Mouse (Mus musculus) ES-E14 (cell line): ENCODE results near the gene Nr2c1. TPM values are rescaled to one million over a fixed set of nuclear protein-coding genes. Genes with fewer than 3 reads are reported as not detected.

Source experiments
- DNase-seq: peaks from one replicate; pipeline ENCODE4 v3.0.0-alpha.2; 2013; ENCODE audit warnings: low read depth, low spot score
- H3K27ac ChIP-seq: 2 replicates; pipeline ENCODE4 v1.5.1; 2012; ENCODE audit warnings: low read depth, mild to moderate bottlenecking, low read length, moderate library complexity, mixed read lengths; ENCODE audit not compliant: poor library complexity, insufficient read depth, severe bottlenecking
- H3K36me3 ChIP-seq: 2 replicates; pipeline ENCODE4 v1.6.1; 2012; ENCODE audit warnings: mild to moderate bottlenecking, low read length, moderate library complexity, mixed read lengths; ENCODE audit not compliant: control insufficient read depth, poor library complexity, insufficient read depth, severe bottlenecking
- H3K4me1 ChIP-seq, 2 experiments: fragments of 150-350 bp in 1 of 2; sonication (generic) in 1 of 2; 2 replicates each; pipeline ENCODE4 v1.6.1; 2012; ENCODE audit warnings: low read length in 2 of 2, mild to moderate bottlenecking in 1 of 2, mixed read lengths in 1 of 2; ENCODE audit not compliant: control insufficient read depth in 2 of 2, insufficient read depth in 2 of 2, poor library complexity in 1 of 2
- H3K4me3 ChIP-seq, 2 experiments: fragments of 150-350 bp in 1 of 2; sonication (generic) in 1 of 2; 2 replicates each; pipeline ENCODE4 v1.5.1; 2012; ENCODE audit warnings: low read length in 2 of 2, low read depth in 1 of 2, mild to moderate bottlenecking in 1 of 2, mixed read lengths in 1 of 2; ENCODE audit not compliant: insufficient read depth in 1 of 2, poor library complexity in 1 of 2, severe bottlenecking in 1 of 2
- H3K9ac ChIP-seq: 2 replicates; pipeline ENCODE4 v1.6.1; 2012; ENCODE audit warnings: low read depth, mild to moderate bottlenecking, low read length, mixed read lengths; ENCODE audit not compliant: poor library complexity, insufficient read depth, severe bottlenecking
- H3K9me3 ChIP-seq: fragments of 150-350 bp; sonication (generic); 2 replicates; pipeline ENCODE4 v1.6.1; 2012; ENCODE audit warnings: low read depth, mild to moderate bottlenecking, low read length; ENCODE audit not compliant: control insufficient read depth, insufficient read depth
- CHD2 ChIP-seq: IDR thresholded peaks from 2 replicates; pipeline ENCODE4 v1.6.1; 2014; ENCODE audit warnings: mild to moderate bottlenecking, low read depth, low read length, inconsistent platforms
- HCFC1 ChIP-seq: IDR thresholded peaks from 2 replicates; pipeline ENCODE4 v1.6.1; 2012; ENCODE audit warnings: low read length, inconsistent platforms, borderline replicate concordance; ENCODE audit not compliant: insufficient read depth
- MAFK ChIP-seq: IDR thresholded peaks from 2 replicates; pipeline ENCODE4 v1.6.1; 2014; ENCODE audit warnings: mild to moderate bottlenecking, low read depth, low read length, inconsistent platforms; ENCODE audit not compliant: insufficient read depth
- ZC3H11A ChIP-seq: IDR thresholded peaks from 2 replicates; pipeline ENCODE4 v1.6.1; 2012; ENCODE audit warnings: low read depth, mild to moderate bottlenecking, inconsistent platforms, low read length, borderline replicate concordance
- ZNF384 ChIP-seq: IDR thresholded peaks from 2 replicates; pipeline ENCODE4 v1.6.1; 2012; ENCODE audit warnings: low read depth, low read length, inconsistent platforms
- in situ Hi-C, 2 experiments: fragments of 600-800 bp; cut with MboI; formaldehyde crosslinking; loops; one replicate each; pipeline ENCODE4 v1.15.1; 2025; ENCODE audit warnings: low sequenced_read_pairs in 2 of 2, inconsistent platforms in 1 of 2; ENCODE audit not compliant: unreplicated experiment in 2 of 2
- total RNA-seq: library from RNA; depleted of rRNA; stranded (reverse); fragments of 300-350 nt; gene quantifications from 2 replicates; pipeline ENCODE4 v1.2.3, GENCODE M21; 2012

Gene Nr2c1
- total RNA-seq, 1 experiment: 6.5 TPM

DNA sequence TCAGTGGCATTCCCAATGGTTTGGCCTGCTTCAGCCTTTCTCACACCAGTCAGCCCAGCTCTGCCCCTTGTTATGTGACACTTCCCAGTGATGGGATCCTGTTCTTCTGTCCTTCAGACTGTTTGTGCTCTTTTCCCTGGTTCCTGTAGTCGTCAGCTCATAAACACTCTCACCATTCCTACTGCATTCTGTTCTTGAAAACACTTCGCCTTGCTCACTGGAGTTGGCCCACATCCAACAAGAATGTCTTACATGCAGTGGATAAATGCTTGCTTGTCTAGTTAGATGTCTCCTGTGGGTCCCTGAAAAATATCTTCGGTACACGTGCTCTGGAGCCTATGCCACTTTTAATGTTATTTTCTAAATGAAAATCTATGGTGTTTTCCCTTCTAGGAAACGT, 3.2 kb upstream of the Nr2c1 start:
- Histone ChIP-seq H3K9ac (no peak overlapping the region), H3K36me3 (no peaks in the 10 kb centered on the region; the same call in 1 of the 2 replicates), H3K4me1 (no peaks in the 10 kb centered on the region), H3K27ac (no peak overlapping the region), H3K4me3 (no peak overlapping the region), H3K9me3 (no peaks in the 10 kb centered on the region)
- no peak for DNase-seq
- in situ Hi-C loops: no loop called here
- TF ChIP-seq ZC3H11A (no peak), MAFK (no peak), CHD2 (no peak), ZNF384 (no peak), HCFC1 (no peak)

GRCm38 (mm10) chr10:94147391-94147755, 450 bp upstream of the Nr2c1 start:
- no peak overlapping the region; the same call in 1 of the 2 replicates for H3K27ac ChIP-seq
- DNase-seq: no peak
- in situ Hi-C loops: no loop called here

GRCm38 (mm10) chr10:94151488-94151887, 3.7 kb downstream of the Nr2c1 start:
- in situ Hi-C loops: no loop called here
- 0 out of 2 replicates have a peak overlapping the region, but pooled peaks have one; percentile 14 for H3K9ac ChIP-seq
- H3K27ac ChIP-seq: peak overlapping the region; percentile 8; the same call in 1 of the 2 replicates
- H3K9me3 ChIP-seq: no peaks in the 10 kb centered on the region
- no peak overlapping the region for H3K4me3 ChIP-seq
- peaks cover 0 to 2% of the 10 kb centered on the region in 2 experiments; a peak in 2 of 4 replicates for H3K4me1 ChIP-seq
- no peak for TF ChIP-seq CHD2
- H3K36me3 ChIP-seq: no peaks in the 10 kb centered on the region
- no peak for DNase-seq

More at GRCm38 (mm10) chr10:94147391-94147755, 450 bp upstream of the Nr2c1 start:
- no peaks in the 10 kb centered on the region for H3K9me3 ChIP-seq
- H3K36me3 ChIP-seq: no peaks in the 10 kb centered on the region
- TF ChIP-seq CHD2 (no peak), MAFK (no peak), ZC3H11A (no peak), HCFC1 (no peak), ZNF384 (no peak)
- peaks cover 0 to under 1% of the 10 kb centered on the region in 2 experiments; a peak in 2 of 4 replicates for H3K4me1 ChIP-seq
- H3K4me3 ChIP-seq: peak overlapping the region; percentile 86 to 94
- peak overlapping the region; percentile 86; the same call in 1 of the 2 replicates for H3K9ac ChIP-seq

- in situ Hi-C loops: no loop called here
Measured at GRCm38 (mm10) chr10:94153841-94154240, 6.0 kb downstream of the Nr2c1 start.

DNA sequence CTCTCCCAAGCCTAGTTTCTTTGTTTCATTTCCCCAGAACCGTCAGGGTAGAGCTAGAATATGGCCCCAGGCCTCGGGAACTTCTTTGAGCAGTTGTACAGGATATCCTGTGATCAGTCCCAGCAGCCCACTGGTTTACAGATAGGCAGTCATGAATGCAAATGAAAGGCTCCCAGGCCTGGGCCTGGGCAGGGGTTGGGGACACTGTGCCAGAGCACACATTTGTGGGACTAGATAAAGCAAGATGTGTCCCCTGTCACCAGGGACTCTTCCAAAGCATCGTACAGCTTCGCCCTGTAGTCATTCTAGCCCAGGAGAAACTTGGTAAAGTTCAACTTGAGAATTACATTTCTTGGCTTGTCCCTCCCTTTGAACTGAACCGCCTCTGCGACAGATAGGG, 11.1 kb downstream of the Nr2c1 start:
- 0 out of 4 replicates have a peak, but pooled peaks cover 0 to 4% of the 10 kb centered on the region in 2 experiments for H3K4me1 ChIP-seq
- H3K4me3 ChIP-seq: no peak overlapping the region
- TF ChIP-seq HCFC1 (no peak), ZC3H11A (no peak), ZNF384 (no peak), CHD2 (no peak), MAFK (no peak)
- H3K36me3 ChIP-seq: peaks cover 3% of the 10 kb centered on the region; the same call in 1 of the 2 replicates
- in situ Hi-C loops: no loop called here
- H3K9ac ChIP-seq: no peak overlapping the region
- H3K27ac ChIP-seq: no peak overlapping the region
- no peak for DNase-seq
- no peaks in the 10 kb centered on the region for H3K9me3 ChIP-seq

More at GRCm38 (mm10) chr10:94153841-94154240, 6.0 kb downstream of the Nr2c1 start:
- Histone ChIP-seq H3K36me3 (no peaks in the 10 kb centered on the region), H3K9ac (no peak overlapping the region), H3K27ac (no peak overlapping the region), H3K9me3 (no peaks in the 10 kb centered on the region), H3K4me3 (no peak overlapping the region), H3K4me1 (peaks cover 2% of the 10 kb centered on the region in 2 experiments; a peak in 2 of 4 replicates)
- TF ChIP-seq ZNF384 (no peak), MAFK (no peak)
- DNase-seq: no peak
